Mouse (Mus musculus) gastrocnemius, adult 2 months (tissue): Measurements from ENCODE around the gene Il2rg. TPM values are rescaled to one million over a fixed set of nuclear protein-coding genes. Genes with fewer than 3 reads are reported as not detected.

Experiments used
- DNase-seq: peaks from one replicate; pipeline ENCODE4 v3.0.0; 2022
- H3K27ac ChIP-seq: fragments of 200-600 bp; 2 replicates; pipeline ENCODE4 v1.8.1; 2022; ENCODE audit warnings: mild to moderate bottlenecking
- H3K4me3 ChIP-seq: fragments of 200-600 bp; 2 replicates; pipeline ENCODE4 v1.8.1; 2022; ENCODE audit warnings: mild to moderate bottlenecking, moderate library complexity
- CTCF ChIP-seq: fragments of 200-600 bp; IDR thresholded peaks from 2 replicates; pipeline ENCODE4 v1.8.1; 2022; ENCODE audit warnings: antibody characterized with exemption, mild to moderate bottlenecking, moderate library complexity
- intact Hi-C: fragments of 180-260 bp; cut with DNase I; formaldehyde crosslinking; loops from one replicate; pipeline ENCODE4 v1.15.1; 2025
- total RNA-seq, 2 experiments: library from RNA; stranded (reverse); gene quantifications; 2 replicates each; pipeline ENCODE4 v1.2.3; 2021

Gene Il2rg
- total RNA-seq, 2 experiments from 2014 or later: 1.2 to 2.9 TPM

GRCm38 (mm10) chrX:101253952-101254729 is 13.9 kb downstream of the Il2rg start, which contains the start of gene Foxo4:
TSS of gene Foxo4 (plus strand) at chrX:101254528.
- no peak for TF ChIP-seq CTCF
- peak; percentile 91 for DNase-seq
- intact Hi-C loops: loop anchor here (2.0 kb wide), 3 partner anchors 21 to 79 kb away; partner anchors contain the start of genes Med12 and Snx12
- Histone ChIP-seq H3K27ac (peak within 1 kb of the TSS; percentile 90), H3K4me3 (peak within 1 kb of the TSS; percentile 76)

- intact Hi-C loops: no loop called here
- no peak overlapping the region for H3K4me3 ChIP-seq
- DNase-seq: no peak
- no peak overlapping the region for H3K27ac ChIP-seq
- TF ChIP-seq CTCF: no peak
These were observed 23.0 kb downstream of the Il2rg start for GRCm38 (mm10) chrX:101245011-101245410.

GRCm38 (mm10) chrX:101222796-101223162 is 45.3 kb downstream of the Il2rg start:
- H3K4me3 ChIP-seq: peak overlapping the region; percentile 86
- peak overlapping the region; percentile 90 for H3K27ac ChIP-seq
- DNase-seq: no peak
- intact Hi-C loops: loop anchor here (2.0 kb wide), 1 partner anchor 32 kb away; the partner anchor contains the start of gene Foxo4
- no peak for TF ChIP-seq CTCF

DNA sequence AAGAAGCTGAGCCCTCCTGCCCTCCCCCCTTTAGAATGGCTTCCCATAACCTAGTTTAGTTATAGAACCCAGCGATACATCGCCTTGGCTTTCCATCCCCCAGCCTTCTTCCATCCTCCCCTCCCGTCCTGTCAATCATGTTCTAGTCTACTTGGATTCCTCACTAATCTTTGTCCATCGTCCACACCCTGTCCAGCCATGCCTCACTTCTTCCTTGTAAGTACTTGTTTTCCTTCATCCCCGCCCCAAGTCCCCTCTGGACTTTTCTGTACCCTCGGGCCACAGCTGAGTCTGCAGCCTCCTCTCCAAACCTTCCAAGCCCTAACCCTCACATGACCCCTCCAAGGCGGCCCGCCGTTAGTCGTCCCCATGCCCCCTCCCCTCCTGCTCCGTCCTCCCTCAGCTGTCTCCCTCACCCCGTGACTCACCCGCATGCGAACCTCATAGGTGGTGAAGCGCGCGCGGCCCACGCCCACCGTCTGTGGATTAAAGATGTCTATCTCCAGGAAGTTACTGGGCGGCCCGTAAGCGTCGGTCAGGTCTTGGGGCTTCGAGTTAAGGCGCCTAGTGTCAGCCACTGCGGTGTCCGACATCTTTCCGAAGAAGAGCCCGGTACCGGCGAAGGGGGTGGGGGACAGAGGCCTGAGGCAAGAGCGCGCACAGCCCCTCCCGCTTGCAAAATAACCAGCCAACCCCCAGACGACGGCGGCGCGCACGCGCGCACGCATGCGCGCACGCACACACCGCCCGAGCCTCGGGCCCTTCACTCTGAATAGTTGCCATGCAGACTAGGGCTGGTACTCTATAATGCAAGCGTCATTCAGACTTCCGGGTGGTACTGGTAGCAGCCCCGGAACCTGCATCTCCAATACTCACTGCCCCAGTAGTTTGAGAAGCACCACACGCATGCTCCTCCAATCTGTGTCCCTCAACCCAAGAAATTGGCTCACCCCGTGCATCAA is 45.9 kb downstream of the Il2rg start, which contains the start of gene Snx12:
Snx12 (minus strand) TSS at position 730 of the 962 bp plus-strand sequence.
- Histone ChIP-seq H3K27ac (peak within 1 kb of the TSS; percentile 90), H3K4me3 (peak within 1 kb of the TSS; percentile 86)
- intact Hi-C loops: loop anchor here (2.0 kb wide), 1 partner anchor 33 kb away; the partner anchor contains the start of gene Foxo4
- peak; percentile 87 for DNase-seq
- TF ChIP-seq CTCF: no peak

Other genes starting within 250 kb of the Il2rg start
- not detected for gene Tex11, start 208.6 kb downstream of the Il2rg start, total RNA-seq
- not detected for gene Slc7a3, start 182.2 kb downstream of the Il2rg start, total RNA-seq
- gene Snx12, start 45.7 kb downstream of the Il2rg start, total RNA-seq: 10 to 100 TPM; 27.3 to 29.5 TPM
- 100 to 1,000 TPM; 126 to 127 TPM for gene Foxo4, start 13.7 kb downstream of the Il2rg start, total RNA-seq
- gene Gm614, start 4.3 kb downstream of the Il2rg start, total RNA-seq: not detected
- gene Gm20489, start 768 bp upstream of the Il2rg start, total RNA-seq: not detected
- 10 to 100 TPM; 17.2 to 19.4 TPM for gene Med12, start 5.8 kb upstream of the Il2rg start, total RNA-seq
- gene Nlgn3, start 30.9 kb upstream of the Il2rg start, total RNA-seq: under 1 TPM; 0.06 to 0.18 TPM
- under 1 TPM; 0.14 to 0.20 TPM for gene Gjb1, start 108.1 kb upstream of the Il2rg start, total RNA-seq
- 10 to 100 TPM in 1 of 2 experiments, 1 to 10 TPM in 1; 9.1 to 10.7 TPM for gene Zmym3, start 152.6 kb upstream of the Il2rg start, total RNA-seq
- 10 to 100 TPM; 40.0 to 42.7 TPM for gene Nono, start 161.1 kb upstream of the Il2rg start, total RNA-seq
- 100 to 1,000 TPM; 121 to 175 TPM for gene Itgb1bp2, start 180.8 kb upstream of the Il2rg start, total RNA-seq